Mouse (Mus musculus) limb, embryonic 13.5 days (tissue): Measurements from ENCODE around the gene Usp22. TPM values are rescaled to one million over a fixed set of nuclear protein-coding genes. Genes with fewer than 3 reads are reported as not detected.

Source experiments
- ATAC-seq: fragments of 200-750 bp; cut with Nextera tagmentation; 2 replicates; pipeline ENCODE4 v1.8.0; 2017; ENCODE audit warnings: low read depth, moderate number of reproducible peaks, moderate TSS enrichment; ENCODE audit not compliant: low FRiP score
- H3K27ac ChIP-seq: fragments of 300-500 bp; sonication (generic); 2 replicates; pipeline ENCODE4 v1.5.1; 2015; ENCODE audit warnings: inconsistent platforms, mild to moderate bottlenecking, moderate library complexity
- H3K27me3 ChIP-seq: fragments of 300-500 bp; sonication (generic); 2 replicates; pipeline ENCODE4 v1.6.1; 2015; ENCODE audit warnings: mild to moderate bottlenecking, inconsistent platforms
- H3K36me3 ChIP-seq: fragments of 300-500 bp; sonication (generic); 2 replicates; pipeline ENCODE4 v1.6.1; 2015; ENCODE audit warnings: inconsistent platforms, mild to moderate bottlenecking, moderate library complexity
- H3K4me1 ChIP-seq: fragments of 300-500 bp; sonication (generic); 2 replicates; pipeline ENCODE4 v1.6.1; 2015; ENCODE audit warnings: inconsistent platforms
- H3K4me2 ChIP-seq: fragments of 300-500 bp; sonication (generic); replicated peaks from 2 replicates; pipeline ENCODE4 v1.6.1; 2015; ENCODE audit warnings: inconsistent platforms, mild to moderate bottlenecking, moderate library complexity
- H3K4me3 ChIP-seq: fragments of 300-500 bp; sonication (generic); 2 replicates; pipeline ENCODE4 v1.5.1; 2015; ENCODE audit warnings: moderate library complexity, mild to moderate bottlenecking, inconsistent platforms
- H3K9ac ChIP-seq: fragments of 300-500 bp; sonication (generic); 2 replicates; pipeline ENCODE4 v1.6.1; 2015; ENCODE audit warnings: mild to moderate bottlenecking, inconsistent platforms
- H3K9me3 ChIP-seq: fragments of 300-500 bp; sonication (generic); 2 replicates; pipeline ENCODE4 v1.6.1; 2016; ENCODE audit warnings: inconsistent platforms
- WGBS: fragments of 180-500 bp; shearing (Covaris S2); methylation state at CpG from one replicate; pipeline ENCODE4 v1.1.7; 2015; 5-methylcytosine and 5-hydroxymethylcytosine counted together
- polyA plus RNA-seq: library from polyadenylated mRNA; unstranded; fragments of >200 nt; fragmentation: Nextera tagmentation; extraction: Ambion mirVana; gene quantifications from 2 replicates; pipeline ENCODE4 v1.2.1, GENCODE M21; 2015

Usp22 gene
- polyA plus RNA-seq, 1 experiment from 2014 or later = 184 TPM

GRCm38 (mm10) chr11:61127421-61128055 lies 47.3 kb downstream of the Usp22 start:
- Histone ChIP-seq H3K36me3 (no peaks in the 10 kb centered on the region), H3K4me3 (no peak overlapping the region), H3K9me3 (no peaks in the 10 kb centered on the region), H3K27ac (no peak overlapping the region), H3K9ac (no peak overlapping the region), H3K4me1 (no peaks in the 10 kb centered on the region), H3K4me2 (no peak overlapping the region), H3K27me3 (no peaks in the 10 kb centered on the region)
- WGBS = 86% methylated on average over 8 of the region's 8 CpGs
- ATAC-seq = no peak

- no peak for ATAC-seq
- Histone ChIP-seq H3K4me3 (no peak within 1 kb of the TSS), H3K9me3 (no peaks in the 10 kb centered on the region), H3K9ac (no peak within 1 kb of the TSS), H3K27ac (no peak within 1 kb of the TSS), H3K36me3 (no peaks in the 10 kb centered on the region), H3K4me1 (no peaks in the 10 kb centered on the region), H3K27me3 (no peaks in the 10 kb centered on the region), H3K4me2 (no peak within 1 kb of the TSS)
- 84% methylated on average over 23 of the region's 23 CpGs for WGBS
Measured at GRCm38 (mm10) chr11:61126606-61127355, 48.1 kb downstream of the Usp22 start, which contains the start of gene Tnfrsf13b. Gene Tnfrsf13b (plus strand): TSS chr11:61126755.

- no peaks in the 10 kb centered on the region for H3K27me3 ChIP-seq
- 83% methylated on average over 5 of the region's 5 CpGs for WGBS
- H3K36me3 ChIP-seq = no peaks in the 10 kb centered on the region
- H3K9ac ChIP-seq = no peak overlapping the region
- no peaks in the 10 kb centered on the region for H3K4me1 ChIP-seq
- no peak overlapping the region for H3K4me3 ChIP-seq
- H3K4me2 ChIP-seq = no peak overlapping the region
- no peak overlapping the region for H3K27ac ChIP-seq
- ATAC-seq = no peak
- no peaks in the 10 kb centered on the region for H3K9me3 ChIP-seq
Measured at GRCm38 (mm10) chr11:61125970-61126369, 48.9 kb downstream of the Usp22 start.

GRCm38 (mm10) chr11:61123886-61124285 lies 51.0 kb downstream of the Usp22 start:
- ATAC-seq = no peak

GRCm38 (mm10) chr11:61122769-61123288 lies 52.0 kb downstream of the Usp22 start:
- H3K9ac ChIP-seq = no peak overlapping the region
- H3K4me2 ChIP-seq = no peak overlapping the region
- no peaks in the 10 kb centered on the region for H3K4me1 ChIP-seq
- H3K4me3 ChIP-seq = no peak overlapping the region
- no peak overlapping the region for H3K27ac ChIP-seq
- no peaks in the 10 kb centered on the region; the same call in 1 of the 2 replicates for H3K9me3 ChIP-seq
- ATAC-seq = no peak
- no peaks in the 10 kb centered on the region for H3K36me3 ChIP-seq
- WGBS = 81% methylated on average over 8 of the region's 8 CpGs
- no peaks in the 10 kb centered on the region for H3K27me3 ChIP-seq

More at GRCm38 (mm10) chr11:61123886-61124285, 51.0 kb downstream of the Usp22 start:
- H3K27me3 ChIP-seq = no peaks in the 10 kb centered on the region
- H3K4me2 ChIP-seq = no peak overlapping the region
- H3K9ac ChIP-seq = no peak overlapping the region
- H3K9me3 ChIP-seq = no peaks in the 10 kb centered on the region
- H3K27ac ChIP-seq = no peak overlapping the region
- no peak overlapping the region for H3K4me3 ChIP-seq
- H3K4me1 ChIP-seq = no peaks in the 10 kb centered on the region
- no peaks in the 10 kb centered on the region for H3K36me3 ChIP-seq
- WGBS = 63% methylated on average over 3 of the region's 3 CpGs

- H3K9me3 ChIP-seq = no peaks in the 10 kb centered on the region; the same call in 1 of the 2 replicates
- H3K27ac ChIP-seq = no peak overlapping the region
- no peak overlapping the region for H3K4me3 ChIP-seq
- no peak for ATAC-seq
- no peaks in the 10 kb centered on the region for H3K4me1 ChIP-seq
- 83% methylated on average over 9 of the region's 9 CpGs for WGBS
- no peak overlapping the region for H3K9ac ChIP-seq
- H3K4me2 ChIP-seq = no peak overlapping the region
- no peaks in the 10 kb centered on the region for H3K36me3 ChIP-seq
- H3K27me3 ChIP-seq = no peaks in the 10 kb centered on the region
Measured at GRCm38 (mm10) chr11:61122283-61122768, 52.5 kb downstream of the Usp22 start.

- no peaks in the 10 kb centered on the region for H3K36me3 ChIP-seq
- H3K4me2 ChIP-seq = no peak overlapping the region
- H3K27me3 ChIP-seq = no peaks in the 10 kb centered on the region
- no peaks in the 10 kb centered on the region; the same call in 1 of the 2 replicates for H3K9me3 ChIP-seq
- 79% methylated on average over 3 of the region's 3 CpGs for WGBS
- ATAC-seq = no peak
- no peak overlapping the region for H3K9ac ChIP-seq
- H3K27ac ChIP-seq = no peak overlapping the region
- H3K4me3 ChIP-seq = no peak overlapping the region
- H3K4me1 ChIP-seq = no peaks in the 10 kb centered on the region
Measured at GRCm38 (mm10) chr11:61119996-61120583, 54.8 kb downstream of the Usp22 start.

GRCm38 (mm10) chr11:61116226-61116625 lies 58.6 kb downstream of the Usp22 start:
- Histone ChIP-seq H3K9ac (no peak overlapping the region), H3K9me3 (no peaks in the 10 kb centered on the region; the same call in 1 of the 2 replicates), H3K27me3 (no peaks in the 10 kb centered on the region), H3K4me2 (no peak overlapping the region), H3K4me1 (no peaks in the 10 kb centered on the region), H3K36me3 (no peaks in the 10 kb centered on the region), H3K4me3 (no peak overlapping the region), H3K27ac (no peak overlapping the region)
- no peak for ATAC-seq
- 66% methylated on average over 8 of the region's 8 CpGs for WGBS

GRCm38 (mm10) chr11:61112323-61112995 lies 62.4 kb downstream of the Usp22 start:
- Histone ChIP-seq H3K36me3 (no peaks in the 10 kb centered on the region), H3K4me1 (no peaks in the 10 kb centered on the region), H3K9ac (no peak overlapping the region), H3K27me3 (no peaks in the 10 kb centered on the region), H3K9me3 (no peaks in the 10 kb centered on the region), H3K4me2 (no peak overlapping the region), H3K4me3 (no peak overlapping the region), H3K27ac (no peak overlapping the region)
- 75% methylated on average over 8 of the region's 8 CpGs for WGBS
- no peak for ATAC-seq

- Histone ChIP-seq H3K9me3 (no peaks in the 10 kb centered on the region), H3K4me3 (no peak overlapping the region), H3K4me2 (no peak overlapping the region), H3K9ac (no peak overlapping the region), H3K36me3 (no peaks in the 10 kb centered on the region), H3K27me3 (no peaks in the 10 kb centered on the region), H3K27ac (no peak overlapping the region), H3K4me1 (no peaks in the 10 kb centered on the region)
- no peak for ATAC-seq
- 92% methylated on average over 4 of the region's 4 CpGs for WGBS
Measured at GRCm38 (mm10) chr11:61111472-61111871, 63.4 kb downstream of the Usp22 start.

- Histone ChIP-seq H3K4me3 (no peak overlapping the region), H3K27me3 (no peaks in the 10 kb centered on the region), H3K9me3 (no peaks in the 10 kb centered on the region), H3K27ac (no peak overlapping the region), H3K4me2 (no peak overlapping the region), H3K4me1 (no peaks in the 10 kb centered on the region), H3K36me3 (no peaks in the 10 kb centered on the region), H3K9ac (no peak overlapping the region)
- no peak for ATAC-seq
- WGBS = 47% methylated on average over 1 of the region's 1 CpGs
Measured at GRCm38 (mm10) chr11:61110928-61111327, 63.9 kb downstream of the Usp22 start.

- H3K36me3 ChIP-seq = no peaks in the 10 kb centered on the region
- no peak overlapping the region for H3K9ac ChIP-seq
- no peaks in the 10 kb centered on the region for H3K4me1 ChIP-seq
- H3K4me3 ChIP-seq = no peak overlapping the region
- ATAC-seq = no peak
- no peak overlapping the region for H3K4me2 ChIP-seq
- H3K27ac ChIP-seq = no peak overlapping the region
- no peaks in the 10 kb centered on the region for H3K27me3 ChIP-seq
- H3K9me3 ChIP-seq = no peaks in the 10 kb centered on the region
- 80% methylated on average over 10 of the region's 10 CpGs for WGBS
Measured at GRCm38 (mm10) chr11:61110113-61110512, 64.7 kb downstream of the Usp22 start.
